Mouse (Mus musculus) cortical plate, adult 2 months (tissue): ENCODE measurements around the gene Ptprz1.

ENCODE experiments used
- CTCF ChIP-seq: fragments of 200-500 bp; IDR thresholded peaks from 2 replicates; pipeline ENCODE4 v1.5.1; 2011; ENCODE audit warnings: mild to moderate bottlenecking, control low read depth, low read length; ENCODE audit not compliant: insufficient read depth; ENCODE audit errors: extremely low read depth
- POLR2A ChIP-seq: fragments of 200-500 bp; IDR thresholded peaks from 2 replicates; pipeline ENCODE4 v1.6.1; 2011; ENCODE audit warnings: mild to moderate bottlenecking, low read length, control low read depth; ENCODE audit not compliant: insufficient read depth; ENCODE audit errors: extremely low read depth

- TF ChIP-seq POLR2A (no peak), CTCF (no peak)
Observed at GRCm38 (mm10) chr6:22937526-22937925, 62.2 kb downstream of the Ptprz1 start.
